Mouse (Mus musculus): ENCODE data around the gene Spg20. TPM values are rescaled to one million over a fixed set of nuclear protein-coding genes. Genes with fewer than 3 reads are reported as not detected.

The Spg20 gene
- polyA plus RNA-seq (2012; rRNA removed) (52.3 and 53.2 TPM in 2 replicates), polyA plus RNA-seq (2014; fragmentation: Nextera tagmentation; extraction: Ambion mirVana) (80.0 and 81.1 TPM in 2 replicates)

DNA sequence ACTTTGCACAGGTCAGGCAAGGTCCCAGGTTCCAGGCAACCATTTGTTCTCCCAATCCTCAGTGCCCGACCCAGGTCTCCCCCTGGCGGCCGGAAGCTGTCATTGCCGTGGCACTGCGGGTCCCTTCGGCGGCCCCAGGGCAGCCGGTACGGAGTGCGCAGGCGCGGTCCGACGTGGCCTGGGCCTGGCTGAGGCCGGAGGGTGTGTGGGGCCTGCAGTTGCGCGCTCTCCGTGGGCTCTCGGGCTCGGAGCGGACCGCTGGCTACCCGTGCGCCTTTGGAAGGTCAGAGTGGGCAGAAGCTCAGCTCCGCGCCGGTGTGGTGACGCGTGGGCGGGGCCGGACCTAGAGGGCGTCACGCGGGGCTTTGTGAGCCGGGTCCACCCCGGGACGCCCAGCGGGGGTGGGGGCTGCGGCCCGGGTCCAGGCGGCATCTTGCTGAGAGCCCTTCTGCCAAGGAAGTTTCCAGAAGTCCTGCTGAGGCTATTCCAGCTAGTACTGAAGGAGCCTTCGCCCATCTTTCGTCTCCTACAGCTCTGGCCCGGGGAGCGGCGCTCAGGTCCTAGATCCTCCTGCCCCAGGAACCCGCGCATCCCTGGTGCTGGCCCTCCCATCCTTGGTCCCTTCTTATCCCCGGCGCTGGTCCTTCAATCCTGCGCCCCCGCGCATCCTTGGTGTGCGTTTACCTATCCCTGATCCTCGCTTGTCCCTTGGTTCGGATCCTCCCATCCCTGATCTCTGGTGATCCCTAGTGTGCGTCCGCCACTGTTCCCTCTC is at the start of gene Spg20:
Gene Spg20, plus strand, starts transcription at position 174 of the 775 bp plus-strand sequence.
- peak; percentile 91 for ATAC-seq (ENCODE audit: low FRiP score, low read depth)
- Histone ChIP-seq H3K9me3 (ENCODE audit: control insufficient read depth, low read length) (no peaks in the 10 kb centered on the region), H3K27ac (replicated peaks; ENCODE audit: low read depth, low read length) (peak within 1 kb of the TSS; percentile 97), H3K9ac (ENCODE audit: low read depth, low read length, severe bottlenecking) (peak within 1 kb of the TSS; percentile 99), H3K4me2 (replicated peaks; ENCODE audit: low read depth, low read length, severe bottlenecking) (peak within 1 kb of the TSS; percentile 38), H3K4me1 (ENCODE audit: control insufficient read depth, insufficient read depth, low read length) (peaks cover 16% of the 10 kb centered on the region), H3K27me3 (ENCODE audit: control insufficient read depth, insufficient read depth, low read length) (no peaks in the 10 kb centered on the region), H3K4me3 (replicated peaks; ENCODE audit: low read length) (peak within 1 kb of the TSS; percentile 76), H3K36me3 (ENCODE audit: control insufficient read depth, insufficient read depth, low read length) (peaks cover 2% of the 10 kb centered on the region)
- WGBS = 2% methylated on average over 55 of the region's 58 CpGs
- peak; percentile 99 for TF ChIP-seq POLR2A (IDR thresholded peaks at IDR 0.05; ENCODE audit: borderline replicate concordance, extremely low read depth, insufficient read depth, insufficient read length)
- DNase-seq (ENCODE audit: low spot score) = peak; percentile 87

DNA sequence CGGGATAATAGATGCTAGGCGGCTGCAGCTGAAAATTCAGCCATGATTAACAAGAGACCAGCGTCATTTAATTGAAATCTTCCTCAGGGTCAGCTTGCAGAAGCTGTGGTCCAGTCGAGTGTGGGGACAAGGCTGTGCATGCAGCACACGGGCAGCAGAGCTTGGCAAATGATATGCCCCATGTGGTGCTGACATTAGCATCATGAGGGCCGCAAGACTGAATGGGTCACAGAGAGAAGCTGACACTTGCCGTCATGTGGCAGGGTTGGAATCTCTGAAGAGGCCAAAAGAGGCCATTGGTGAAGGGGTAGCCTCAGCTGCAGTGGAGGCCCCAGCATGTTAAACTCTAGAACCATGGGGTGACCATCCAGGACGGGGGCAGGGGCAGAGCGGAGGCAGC is 49.3 kb upstream of the Spg20 start:
- Histone ChIP-seq H3K27me3 (ENCODE audit: control insufficient read depth, insufficient read depth, low read length) (no peaks in the 10 kb centered on the region), H3K27ac (replicated peaks; ENCODE audit: low read depth, low read length) (no peak overlapping the region), H3K9me3 (ENCODE audit: control insufficient read depth, low read length) (no peaks in the 10 kb centered on the region), H3K9ac (ENCODE audit: low read depth, low read length, severe bottlenecking) (no peak overlapping the region), H3K36me3 (ENCODE audit: control insufficient read depth, insufficient read depth, low read length) (no peaks in the 10 kb centered on the region), H3K4me2 (replicated peaks; ENCODE audit: low read depth, low read length, severe bottlenecking) (no peak overlapping the region), H3K4me1 (ENCODE audit: control insufficient read depth, insufficient read depth, low read length) (no peaks in the 10 kb centered on the region), H3K4me3 (replicated peaks; ENCODE audit: low read length) (no peak overlapping the region)
- WGBS = 72% methylated on average over 9 of the region's 9 CpGs
- no peak for TF ChIP-seq POLR2A (IDR thresholded peaks at IDR 0.05; ENCODE audit: borderline replicate concordance, extremely low read depth, insufficient read depth, insufficient read length)
- ATAC-seq (ENCODE audit: low FRiP score, low read depth) (no peak), DNase-seq (ENCODE audit: low spot score) (no peak)

DNA sequence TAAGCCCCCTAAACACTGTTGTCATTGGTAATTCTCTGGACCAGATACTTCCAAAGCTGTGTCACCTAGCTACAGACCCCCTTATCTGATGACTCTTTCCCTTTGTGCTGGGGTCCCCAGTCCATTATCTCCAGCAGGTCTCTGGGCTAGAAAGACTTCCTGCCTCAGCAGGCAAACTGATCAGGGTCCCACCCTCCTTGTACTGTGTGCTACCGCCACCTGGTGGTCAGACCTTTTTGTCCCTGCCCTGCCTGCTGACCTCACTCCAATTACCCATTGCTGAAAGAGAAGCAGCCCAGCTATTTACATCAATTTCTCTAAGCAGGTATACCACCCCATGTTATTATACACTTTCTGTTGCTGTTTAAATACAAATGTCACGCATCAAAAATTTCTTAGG is 47.5 kb upstream of the Spg20 start:
- no peak overlapping the region for H3K4me3 ChIP-seq (replicated peaks; ENCODE audit: low read length)
- no peaks in the 10 kb centered on the region for H3K4me1 ChIP-seq (ENCODE audit: control insufficient read depth, insufficient read depth, low read length)
- no peak overlapping the region for H3K4me2 ChIP-seq (replicated peaks; ENCODE audit: low read depth, low read length, severe bottlenecking)
- H3K36me3 ChIP-seq (ENCODE audit: control insufficient read depth, insufficient read depth, low read length) = no peaks in the 10 kb centered on the region
- no peaks in the 10 kb centered on the region for H3K9me3 ChIP-seq (ENCODE audit: control insufficient read depth, low read length)
- H3K27me3 ChIP-seq (ENCODE audit: control insufficient read depth, insufficient read depth, low read length) = no peaks in the 10 kb centered on the region
- DNase-seq (ENCODE audit: low spot score) = peak; percentile 74
- no peak for TF ChIP-seq POLR2A (IDR thresholded peaks at IDR 0.05; ENCODE audit: borderline replicate concordance, extremely low read depth, insufficient read depth, insufficient read length)
- H3K27ac ChIP-seq (replicated peaks; ENCODE audit: low read depth, low read length) = no peak overlapping the region
- peak; percentile 57; the same call in 1 of the 2 replicates for ATAC-seq (ENCODE audit: low FRiP score, low read depth)
- H3K9ac ChIP-seq (ENCODE audit: low read depth, low read length, severe bottlenecking) = no peak overlapping the region
- WGBS = 16% methylated on average over 2 of the region's 2 CpGs

DNA sequence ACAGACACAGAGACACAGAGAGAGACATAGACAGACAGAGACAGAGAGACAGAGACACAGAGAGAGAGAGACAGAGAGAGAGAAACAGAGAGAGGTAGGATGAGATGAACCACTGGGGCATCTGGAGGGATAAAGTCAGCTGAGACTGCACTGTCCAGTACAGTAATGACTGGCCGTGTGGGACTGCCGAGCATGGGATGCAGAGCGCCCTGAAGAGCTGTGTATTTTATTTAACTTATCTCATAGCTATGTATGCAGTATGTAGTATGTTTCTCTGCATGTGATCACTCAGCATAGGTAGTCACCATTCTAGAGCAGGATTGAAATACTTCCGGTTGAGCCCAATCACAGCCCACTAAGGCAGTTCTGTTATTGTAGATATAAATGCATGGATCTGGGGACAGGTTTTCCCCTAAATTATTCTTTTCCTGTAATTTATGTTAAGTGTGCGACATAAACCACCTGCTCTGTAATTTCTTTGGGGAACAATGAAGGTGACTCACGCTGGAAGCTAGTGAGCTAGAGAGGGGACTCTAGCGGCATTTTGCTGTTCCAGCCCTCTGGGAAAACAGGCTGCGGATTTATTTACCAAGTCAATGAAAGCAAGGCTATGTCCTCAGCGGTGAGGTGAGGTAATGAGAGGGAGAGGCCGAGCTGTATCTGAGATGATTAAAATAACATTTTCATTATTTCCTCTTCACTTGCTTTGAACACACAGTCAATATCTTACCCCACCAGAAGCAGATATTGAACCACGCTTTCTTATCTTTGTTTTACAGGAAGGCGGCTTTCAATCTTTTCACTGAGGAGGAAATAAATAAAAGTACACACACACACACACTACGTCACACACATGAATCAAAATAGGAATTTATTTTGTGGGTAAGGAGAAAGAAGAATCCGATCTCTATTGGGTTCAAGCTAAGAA is 45.9 kb upstream of the Spg20 start:
- ATAC-seq (ENCODE audit: low FRiP score, low read depth) (no peak), DNase-seq (ENCODE audit: low spot score) (no peak)
- Histone ChIP-seq H3K4me2 (replicated peaks; ENCODE audit: low read depth, low read length, severe bottlenecking) (no peak overlapping the region), H3K4me1 (ENCODE audit: control insufficient read depth, insufficient read depth, low read length) (no peaks in the 10 kb centered on the region), H3K27ac (replicated peaks; ENCODE audit: low read depth, low read length) (no peak overlapping the region), H3K4me3 (replicated peaks; ENCODE audit: low read length) (no peak overlapping the region), H3K9ac (ENCODE audit: low read depth, low read length, severe bottlenecking) (no peak overlapping the region), H3K27me3 (ENCODE audit: control insufficient read depth, insufficient read depth, low read length) (no peaks in the 10 kb centered on the region), H3K36me3 (ENCODE audit: control insufficient read depth, insufficient read depth, low read length) (no peaks in the 10 kb centered on the region), H3K9me3 (ENCODE audit: control insufficient read depth, low read length) (no peaks in the 10 kb centered on the region)
- 57% methylated on average over 14 of the region's 14 CpGs for WGBS
- TF ChIP-seq POLR2A (IDR thresholded peaks at IDR 0.05; ENCODE audit: borderline replicate concordance, extremely low read depth, insufficient read depth, insufficient read length) = no peak

DNA sequence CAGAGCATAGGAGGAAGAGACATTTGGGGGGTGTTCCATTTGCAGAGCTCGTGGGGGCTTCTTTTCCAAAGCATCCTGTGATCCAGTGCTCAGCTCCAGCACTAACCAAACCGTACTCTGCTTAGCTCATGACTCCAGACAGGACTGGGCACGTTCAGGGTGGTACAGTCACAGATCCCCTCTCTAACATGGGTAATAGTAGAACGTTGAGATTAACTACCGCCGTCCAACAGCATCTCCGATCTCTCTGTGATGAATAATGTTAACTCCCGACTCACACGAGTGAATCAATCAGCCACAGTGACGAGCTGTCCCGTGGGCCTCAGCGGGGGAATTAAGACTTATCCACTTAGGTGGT is 45.3 kb upstream of the Spg20 start:
- Histone ChIP-seq H3K27me3 (ENCODE audit: control insufficient read depth, insufficient read depth, low read length) (no peaks in the 10 kb centered on the region), H3K4me1 (ENCODE audit: control insufficient read depth, insufficient read depth, low read length) (no peaks in the 10 kb centered on the region), H3K4me2 (replicated peaks; ENCODE audit: low read depth, low read length, severe bottlenecking) (no peak overlapping the region), H3K9ac (ENCODE audit: low read depth, low read length, severe bottlenecking) (no peak overlapping the region), H3K36me3 (ENCODE audit: control insufficient read depth, insufficient read depth, low read length) (no peaks in the 10 kb centered on the region), H3K27ac (replicated peaks; ENCODE audit: low read depth, low read length) (no peak overlapping the region), H3K4me3 (replicated peaks; ENCODE audit: low read length) (no peak overlapping the region), H3K9me3 (ENCODE audit: control insufficient read depth, low read length) (no peaks in the 10 kb centered on the region)
- WGBS = 63% methylated on average over 12 of the region's 12 CpGs
- ATAC-seq (ENCODE audit: low FRiP score, low read depth) (no peak), DNase-seq (ENCODE audit: low spot score) (no peak)
- TF ChIP-seq POLR2A (IDR thresholded peaks at IDR 0.05; ENCODE audit: borderline replicate concordance, extremely low read depth, insufficient read depth, insufficient read length) = no peak

Measured in limb, embryonic 14.5 days (tissue).